Mouse (Mus musculus) liver, postnatal 0 days (tissue): Measurements from ENCODE around the gene Prdm15.

Experiments
- CTCF ChIP-seq: sonication (generic); IDR thresholded peaks from 2 replicates; pipeline ENCODE4 v1.5.1; 2016; ENCODE audit warnings: antibody characterized with exemption, low read depth
- EP300 ChIP-seq: IDR thresholded peaks from 2 replicates; pipeline ENCODE4 v1.6.1; 2016; ENCODE audit warnings: antibody characterized with exemption, low read depth, mild to moderate bottlenecking

GRCm38 (mm10) chr16:97794256-97794655 is 57.4 kb downstream of the Prdm15 start:
- TF ChIP-seq CTCF (no peak), EP300 (no peak)
